Mouse (Mus musculus) left cerebral cortex, postnatal 10 days (tissue): ENCODE measurements around the gene Macf1. TPM values are rescaled to one million over a fixed set of nuclear protein-coding genes. Genes with fewer than 3 reads are reported as not detected.

ENCODE experiments used
- DNase-seq, 2 experiments: peaks; one replicate each; pipeline ENCODE4 v3.0.0; 2021 to 2022; ENCODE audit warnings: low spot score in 2 of 2, mixed read lengths in 1 of 2; ENCODE audit errors: extremely low spot score in 1 of 2
- intact Hi-C: fragments of 180-260 bp; cut with DNase I; formaldehyde crosslinking; loops from one replicate; pipeline ENCODE4 v1.15.1; 2025
- total RNA-seq, 2 experiments: library from RNA; stranded (reverse); gene quantifications; 2 replicates each; pipeline ENCODE4 v1.2.3; 2021

Gene Macf1
- total RNA-seq, 2 experiments from 2014 or later = 243 to 256 TPM

- DNase-seq = no peak
Measured at GRCm38 (mm10) chr4:123431936-123432335, 252.2 kb downstream of the Macf1 start.

GRCm38 (mm10) chr4:123427900-123428684 is 256.1 kb downstream of the Macf1 start:
- intact Hi-C loops = no loop called here
- no peak for DNase-seq

More at GRCm38 (mm10) chr4:123431936-123432335, 252.2 kb downstream of the Macf1 start:
- intact Hi-C loops = no loop called here

- intact Hi-C loops = no loop called here
- no peak for DNase-seq
Measured at GRCm38 (mm10) chr4:123427271-123427899, 256.8 kb downstream of the Macf1 start.

- DNase-seq = no peak
- intact Hi-C loops = no loop called here
Measured at GRCm38 (mm10) chr4:123426429-123427080, 257.6 kb downstream of the Macf1 start.

GRCm38 (mm10) chr4:123425672-123426272 is 258.4 kb downstream of the Macf1 start:
- intact Hi-C loops = no loop called here

GRCm38 (mm10) chr4:123424050-123424449 is 260.1 kb downstream of the Macf1 start:
- no peak for DNase-seq
- intact Hi-C loops = no loop called here

More at GRCm38 (mm10) chr4:123425672-123426272, 258.4 kb downstream of the Macf1 start:
- DNase-seq = no peak

- no peak for DNase-seq
- intact Hi-C loops = no loop called here
Measured at GRCm38 (mm10) chr4:123422828-123423227, 261.3 kb downstream of the Macf1 start.

- no peak for DNase-seq
- intact Hi-C loops = no loop called here
Measured at GRCm38 (mm10) chr4:123418032-123418431, 266.1 kb downstream of the Macf1 start.

- intact Hi-C loops = no loop called here
- DNase-seq = no peak
Measured at GRCm38 (mm10) chr4:123417478-123417877, 266.7 kb downstream of the Macf1 start.

GRCm38 (mm10) chr4:123416829-123417228 is 267.3 kb downstream of the Macf1 start:
- intact Hi-C loops = no loop called here
- no peak for DNase-seq

GRCm38 (mm10) chr4:123415566-123415965 is 268.6 kb downstream of the Macf1 start:
- intact Hi-C loops = no loop called here

GRCm38 (mm10) chr4:123413876-123414275 is 270.3 kb downstream of the Macf1 start:
- intact Hi-C loops = no loop called here
- no peak for DNase-seq

More at GRCm38 (mm10) chr4:123415566-123415965, 268.6 kb downstream of the Macf1 start:
- no peak for DNase-seq

GRCm38 (mm10) chr4:123412981-123413380 is 271.2 kb downstream of the Macf1 start:
- no peak for DNase-seq
- intact Hi-C loops = no loop called here

- no peak for DNase-seq
- intact Hi-C loops = no loop called here
Measured at GRCm38 (mm10) chr4:123412528-123412878, 271.7 kb downstream of the Macf1 start.

GRCm38 (mm10) chr4:123411732-123412527 is 272.2 kb downstream of the Macf1 start:
- intact Hi-C loops = no loop called here
- peak; percentile 56 to 95 for DNase-seq

GRCm38 (mm10) chr4:123411006-123411731 is 273.0 kb downstream of the Macf1 start:
- DNase-seq = peak in 1 of 2 experiments; percentile 69
- intact Hi-C loops = no loop called here

- DNase-seq = peak in 1 of 2 experiments; percentile 67
- intact Hi-C loops = no loop called here
Measured at GRCm38 (mm10) chr4:123409752-123410151, 274.4 kb downstream of the Macf1 start.
